Mouse (Mus musculus) cortical plate, adult 2 months (tissue): Measurements from ENCODE around the gene Sgsh.

ENCODE experiments used
- CTCF ChIP-seq: fragments of 200-500 bp; IDR thresholded peaks from 2 replicates; pipeline ENCODE4 v1.5.1; 2011; ENCODE audit warnings: mild to moderate bottlenecking, control low read depth, low read length; ENCODE audit not compliant: insufficient read depth; ENCODE audit errors: extremely low read depth
- POLR2A ChIP-seq: fragments of 200-500 bp; IDR thresholded peaks from 2 replicates; pipeline ENCODE4 v1.6.1; 2011; ENCODE audit warnings: mild to moderate bottlenecking, low read length, control low read depth; ENCODE audit not compliant: insufficient read depth; ENCODE audit errors: extremely low read depth

GRCm38 (mm10) chr11:119338271-119339059 is 16.9 kb downstream of the Sgsh start:
- TF ChIP-seq CTCF (no peak), POLR2A (no peak)
